Mouse (Mus musculus) midbrain, embryonic 16.5 days (tissue): ENCODE measurements at regions not wholly inside any gene's neighbourhood (a gene's known extent, or its start where the extent isn't known, plus 50 kb on each side); places are given as distances from the start of the nearest gene placed in this dataset.
"Not testable (repeated sequence)": the region's sequence is repeated elsewhere in the genome, so short reads cannot be mapped to it uniquely, and the experiment has no call there.

Experiments
- ATAC-seq: fragments of 200-750 bp; cut with Nextera tagmentation; 2 replicates; pipeline ENCODE4 v1.8.0; 2017; ENCODE audit warnings: moderate TSS enrichment
- H3K27ac ChIP-seq: fragments of 300-500 bp; sonication (generic); 2 replicates; pipeline ENCODE4 v1.5.1; 2014; ENCODE audit warnings: mild to moderate bottlenecking, low read length, mixed read lengths
- H3K27me3 ChIP-seq: fragments of 300-500 bp; sonication (generic); 2 replicates; pipeline ENCODE4 v1.6.1; 2014; ENCODE audit warnings: low read depth, low read length, mixed read lengths; ENCODE audit not compliant: control insufficient read depth, insufficient read depth
- H3K36me3 ChIP-seq: fragments of 300-500 bp; sonication (generic); 2 replicates; pipeline ENCODE4 v1.6.1; 2014; ENCODE audit warnings: mild to moderate bottlenecking, low read length, moderate library complexity, mixed read lengths; ENCODE audit not compliant: control insufficient read depth, insufficient read depth
- H3K4me1 ChIP-seq: fragments of 300-500 bp; sonication (generic); 2 replicates; pipeline ENCODE4 v1.6.1; 2014; ENCODE audit warnings: mild to moderate bottlenecking, low read length, mixed read lengths; ENCODE audit not compliant: control insufficient read depth, insufficient read depth
- H3K4me2 ChIP-seq: fragments of 300-500 bp; sonication (generic); 2 replicates; pipeline ENCODE4 v1.6.1; 2014; ENCODE audit warnings: mild to moderate bottlenecking, low read length, mixed read lengths
- H3K4me3 ChIP-seq: fragments of 300-500 bp; sonication (generic); 2 replicates; pipeline ENCODE4 v1.5.1; 2014; ENCODE audit warnings: low read depth, mild to moderate bottlenecking, low read length, moderate library complexity, mixed read lengths
- H3K9ac ChIP-seq: fragments of 300-500 bp; sonication (generic); 2 replicates; pipeline ENCODE4 v1.6.1; 2014; ENCODE audit warnings: low read depth, low read length, mixed read lengths
- H3K9me3 ChIP-seq: fragments of 300-500 bp; sonication (generic); replicated peaks from 2 replicates; pipeline ENCODE4 v1.6.1; 2014; ENCODE audit warnings: mild to moderate bottlenecking, low read length, mixed read lengths; ENCODE audit not compliant: control insufficient read depth, poor library complexity, severe bottlenecking
- WGBS: fragments of 180-500 bp; shearing (Covaris S2); extraction: QIAGEN DNeasy Blood & Tissue Kit; methylation state at CpG from one replicate; pipeline ENCODE4 v1.1.7; 2014; 5-methylcytosine and 5-hydroxymethylcytosine counted together

DNA sequence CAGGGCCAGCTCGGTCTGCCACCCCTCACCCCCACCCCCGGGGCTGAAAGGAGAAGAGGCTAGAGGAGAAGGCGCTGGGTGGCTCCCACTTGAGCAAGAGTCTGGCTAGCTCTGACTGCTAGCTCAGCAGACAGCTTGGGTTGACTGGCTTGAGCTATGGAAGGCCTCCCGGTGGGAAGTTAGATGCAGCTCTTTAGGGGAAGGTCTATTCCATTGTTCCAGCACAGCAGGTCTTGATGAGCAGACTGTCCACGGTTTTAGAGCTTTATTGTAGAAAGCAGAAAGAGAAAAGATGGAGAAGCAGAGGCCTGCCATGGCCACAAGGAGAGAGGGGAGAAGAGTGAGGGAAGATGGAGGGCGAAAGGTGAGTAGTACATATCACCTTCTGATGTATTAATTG, 190.9 kb upstream of the Col8a1 start:
- no peak overlapping the region for H3K9ac ChIP-seq
- H3K9me3 ChIP-seq = no peaks in the 10 kb centered on the region
- no peak overlapping the region for H3K4me3 ChIP-seq
- no peaks in the 10 kb centered on the region for H3K4me1 ChIP-seq
- H3K27ac ChIP-seq = no peak overlapping the region
- ATAC-seq = no peak
- no peaks in the 10 kb centered on the region for H3K27me3 ChIP-seq
- H3K36me3 ChIP-seq = no peaks in the 10 kb centered on the region
- H3K4me2 ChIP-seq = no peak overlapping the region
- 20% methylated on average over 6 of the region's 6 CpGs for WGBS

DNA sequence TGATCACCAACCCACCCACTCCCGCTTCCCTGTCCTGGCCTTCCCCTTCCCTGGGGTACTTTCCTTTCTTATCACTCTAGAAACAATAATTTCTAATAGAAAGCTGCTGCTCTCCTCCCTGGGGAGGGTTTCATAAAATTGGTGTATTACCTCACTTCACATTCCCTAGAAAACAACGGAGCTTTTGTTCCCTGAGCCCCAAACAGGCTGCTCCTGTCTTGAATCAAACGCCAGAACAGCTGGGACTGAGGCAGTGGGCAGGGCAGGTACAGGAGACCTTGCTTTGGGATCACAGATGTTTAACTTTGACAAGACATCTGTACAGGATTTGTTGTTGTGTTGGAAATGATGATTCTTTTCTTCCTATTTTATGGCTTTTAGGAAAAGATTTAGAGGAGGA, 192.8 kb upstream of the Col8a1 start:
- H3K27ac ChIP-seq = no peak overlapping the region
- no peaks in the 10 kb centered on the region for H3K9me3 ChIP-seq
- no peak overlapping the region for H3K9ac ChIP-seq
- no peak overlapping the region for H3K4me2 ChIP-seq
- H3K4me3 ChIP-seq = no peak overlapping the region
- ATAC-seq = no peak
- no peaks in the 10 kb centered on the region for H3K4me1 ChIP-seq
- no peaks in the 10 kb centered on the region for H3K36me3 ChIP-seq
- 38% methylated on average over 3 of the region's 3 CpGs for WGBS
- no peaks in the 10 kb centered on the region for H3K27me3 ChIP-seq

DNA sequence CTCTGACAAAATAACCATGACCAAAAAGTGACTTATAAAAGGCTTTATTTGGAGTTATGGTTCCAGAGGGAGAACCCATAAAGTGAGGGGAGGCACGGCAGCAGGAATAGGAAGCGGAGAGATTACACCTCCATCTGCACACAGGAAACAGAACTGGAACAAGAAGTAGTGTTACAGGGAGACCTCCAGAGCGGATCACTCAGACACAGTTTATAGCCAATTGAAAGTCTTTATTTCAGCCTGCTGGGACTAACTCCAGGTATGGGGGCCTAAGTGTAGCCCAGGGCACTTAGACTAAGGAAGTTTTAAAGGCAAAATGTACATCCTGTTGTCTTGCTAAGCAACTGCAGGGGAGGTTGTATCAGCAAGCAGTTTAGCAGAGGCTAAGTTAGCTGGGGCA, 195.1 kb upstream of the Col8a1 start:
- Histone ChIP-seq H3K4me1 (no peaks in the 10 kb centered on the region), H3K36me3 (no peaks in the 10 kb centered on the region), H3K4me3 (no peak overlapping the region), H3K4me2 (no peak overlapping the region), H3K9ac (no peak overlapping the region), H3K27ac (no peak overlapping the region), H3K27me3 (no peaks in the 10 kb centered on the region), H3K9me3 (no peaks in the 10 kb centered on the region)
- no peak for ATAC-seq
- WGBS = 85% methylated on average over 3 of the region's 3 CpGs

DNA sequence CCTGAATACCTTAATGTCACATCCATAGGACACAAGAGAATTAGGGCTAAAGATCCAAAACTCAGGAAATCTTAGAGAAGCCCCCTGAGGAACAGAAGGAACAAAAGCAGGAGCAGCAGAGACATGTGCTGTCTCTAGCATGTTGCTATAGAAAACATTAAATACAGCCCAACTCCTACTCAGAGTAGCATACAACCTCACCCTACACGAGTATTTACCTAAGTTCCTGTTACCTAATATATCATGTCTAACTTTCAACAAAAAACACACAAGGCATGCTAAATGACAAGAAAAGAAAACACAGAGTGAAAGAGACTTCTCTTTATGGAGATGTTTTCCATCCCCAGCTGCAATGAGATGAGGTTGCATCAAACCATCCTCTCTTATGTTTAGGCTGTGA, 216.4 kb upstream of the Col8a1 start:
- no peak for ATAC-seq
- H3K4me3 ChIP-seq = no peak overlapping the region
- H3K4me2 ChIP-seq = no peak overlapping the region
- H3K36me3 ChIP-seq = no peaks in the 10 kb centered on the region
- H3K27me3 ChIP-seq = no peaks in the 10 kb centered on the region
- H3K27ac ChIP-seq = no peak overlapping the region
- H3K9me3 ChIP-seq = no peaks in the 10 kb centered on the region
- 92% methylated on average over 1 of the region's 1 CpGs for WGBS
- no peak overlapping the region for H3K9ac ChIP-seq
- no peaks in the 10 kb centered on the region for H3K4me1 ChIP-seq

DNA sequence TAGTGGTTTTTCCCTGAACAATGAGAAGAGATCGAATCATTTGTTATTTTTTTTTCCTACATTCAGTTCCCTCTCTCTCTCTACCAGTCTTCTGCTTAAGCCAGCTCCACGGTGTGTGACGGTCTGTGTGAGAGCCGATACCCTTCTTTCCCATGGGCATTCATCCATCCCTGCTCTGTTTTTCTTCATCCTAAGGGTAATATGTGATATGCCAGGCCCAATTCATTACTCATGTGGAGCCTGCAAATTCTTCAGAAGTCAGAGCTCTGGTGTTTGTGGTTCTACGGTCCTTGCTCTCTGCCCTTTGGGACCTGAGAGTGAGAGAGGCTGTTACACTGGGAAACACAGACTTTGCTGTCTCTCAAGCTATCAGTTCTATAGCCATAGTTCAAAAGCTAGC, 229.6 kb upstream of the Col8a1 start:
- Histone ChIP-seq H3K4me1 (no peaks in the 10 kb centered on the region), H3K27ac (no peak overlapping the region), H3K9me3 (no peaks in the 10 kb centered on the region), H3K27me3 (no peaks in the 10 kb centered on the region), H3K9ac (no peak overlapping the region), H3K4me3 (no peak overlapping the region), H3K4me2 (no peak overlapping the region), H3K36me3 (no peaks in the 10 kb centered on the region)
- WGBS = 78% methylated on average over 5 of the region's 5 CpGs
- no peak for ATAC-seq

DNA sequence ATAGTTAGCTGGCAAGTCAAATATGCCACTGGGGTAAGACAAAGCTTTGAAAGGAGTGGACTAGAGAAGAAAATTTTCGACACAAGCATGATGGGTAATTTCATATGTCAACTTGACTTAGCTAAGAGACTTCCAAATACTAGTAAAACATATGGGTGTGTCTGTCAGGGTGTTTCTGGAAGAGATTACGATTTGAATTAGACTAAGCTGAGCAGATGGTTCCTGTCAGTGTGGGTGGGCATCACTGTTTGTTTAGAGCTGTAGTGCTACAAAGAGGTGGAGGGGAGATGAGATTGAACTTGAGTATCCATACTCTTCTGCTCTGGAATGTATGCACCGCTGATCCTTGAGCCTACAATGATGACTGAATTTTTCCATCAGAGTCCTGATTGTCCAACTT, 251.2 kb upstream of the Col8a1 start:
- Histone ChIP-seq H3K9me3 (no peaks in the 10 kb centered on the region), H3K36me3 (no peaks in the 10 kb centered on the region), H3K4me1 (no peaks in the 10 kb centered on the region), H3K4me2 (no peak overlapping the region), H3K27ac (no peak overlapping the region), H3K4me3 (no peak overlapping the region), H3K27me3 (no peaks in the 10 kb centered on the region), H3K9ac (no peak overlapping the region)
- no peak for ATAC-seq
- WGBS = 87% methylated on average over 3 of the region's 3 CpGs

DNA sequence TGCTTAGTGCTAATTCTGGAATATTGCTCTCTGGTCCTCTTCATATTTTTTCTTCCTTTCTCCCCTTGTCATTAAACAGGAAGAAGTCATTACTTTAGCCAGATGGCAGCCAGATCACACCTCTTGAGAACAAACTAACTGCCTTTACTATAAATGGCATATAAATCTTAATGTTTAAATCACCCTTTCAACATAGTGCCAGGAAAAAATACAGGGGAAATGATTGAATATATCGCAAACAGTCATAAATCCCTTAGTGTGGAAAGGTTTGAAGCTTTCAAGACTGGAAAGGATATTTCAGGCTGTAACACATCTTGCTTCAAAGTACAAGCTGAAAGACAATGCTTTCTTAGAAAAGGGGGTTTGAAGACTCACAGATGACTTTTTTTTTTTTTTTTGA, 259.0 kb upstream of the Col8a1 start:
- Histone ChIP-seq H3K27ac (no peak overlapping the region), H3K4me1 (no peaks in the 10 kb centered on the region), H3K36me3 (no peaks in the 10 kb centered on the region), H3K4me3 (no peak overlapping the region), H3K9me3 (no peaks in the 10 kb centered on the region), H3K4me2 (no peak overlapping the region), H3K27me3 (no peaks in the 10 kb centered on the region), H3K9ac (no peak overlapping the region)
- whole genome bisulfite sequencing = 91% methylated on average over 1 of the region's 1 CpGs
- no peak for ATAC-seq

DNA sequence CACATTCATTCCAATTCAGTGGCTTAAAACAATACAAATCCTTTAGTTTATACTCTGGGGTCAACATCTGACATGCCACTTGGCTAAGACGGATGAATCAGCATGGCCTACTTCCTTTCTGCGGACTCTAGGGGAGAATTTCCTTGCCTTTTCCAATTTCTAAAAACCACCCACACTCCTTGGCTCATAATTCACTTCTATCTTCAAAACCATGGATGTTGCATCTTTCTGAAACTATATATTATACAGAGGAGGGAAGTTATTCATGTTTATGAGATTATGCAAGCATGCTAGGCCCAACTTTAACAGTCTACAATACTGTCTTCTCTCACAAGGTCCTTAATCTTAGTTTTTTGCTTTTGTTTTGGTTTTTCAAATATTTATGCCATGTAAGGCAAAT, 273.0 kb upstream of the Col8a1 start:
- Histone ChIP-seq H3K27me3 (no peaks in the 10 kb centered on the region), H3K4me2 (no peak overlapping the region), H3K9ac (no peak overlapping the region), H3K36me3 (no peaks in the 10 kb centered on the region), H3K4me1 (no peaks in the 10 kb centered on the region), H3K27ac (no peak overlapping the region), H3K4me3 (no peak overlapping the region), H3K9me3 (no peaks in the 10 kb centered on the region)
- WGBS = 90% methylated on average over 2 of the region's 2 CpGs
- no peak for ATAC-seq

DNA sequence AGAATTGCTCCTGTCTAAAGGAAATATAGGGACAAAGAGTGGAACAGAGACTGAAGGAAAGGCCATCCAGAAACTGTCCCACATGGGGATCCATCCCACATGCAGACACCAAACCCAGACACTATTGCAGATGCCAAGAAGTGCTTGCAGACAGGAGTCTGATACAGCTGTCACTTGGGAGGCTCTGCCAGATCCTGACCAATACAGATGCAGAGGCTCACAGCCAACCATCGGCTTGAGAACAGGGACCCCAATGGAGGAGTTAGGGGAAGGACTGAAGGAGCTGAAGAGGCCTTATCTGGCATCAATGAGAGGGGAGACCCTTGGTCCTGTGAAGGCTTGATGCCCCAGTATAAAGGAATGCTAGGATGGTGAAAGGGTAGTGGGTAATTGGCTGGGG, 274.0 kb upstream of the Col8a1 start:
- H3K4me2 ChIP-seq, H3K36me3 ChIP-seq, H3K9ac ChIP-seq, H3K4me3 ChIP-seq, H3K4me1 ChIP-seq, H3K9me3 ChIP-seq, ATAC-seq, H3K27ac ChIP-seq, H3K27me3 ChIP-seq: not testable (repeated sequence)
- 86% methylated on average over 1 of the region's 1 CpGs for WGBS

DNA sequence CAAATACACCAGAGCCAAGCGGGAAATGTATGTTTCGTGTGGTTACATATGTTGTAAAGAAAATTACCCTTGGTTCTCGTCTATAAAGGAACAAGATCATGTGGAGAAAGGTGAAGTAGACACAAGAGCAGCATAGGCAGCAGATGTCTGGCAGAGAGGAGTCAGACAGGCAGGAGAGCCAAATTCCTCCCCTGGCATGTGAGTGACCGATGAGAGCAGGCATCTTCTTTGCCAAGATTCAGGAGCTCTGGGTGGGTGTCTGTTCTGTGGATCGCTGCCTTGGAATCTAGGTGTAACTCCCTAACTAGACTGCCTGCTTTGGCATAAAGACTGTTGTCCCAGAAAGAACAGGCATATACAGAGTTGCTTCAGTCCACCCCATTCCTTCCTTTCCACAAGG, 275.1 kb upstream of the Col8a1 start:
- no peak overlapping the region for H3K4me3 ChIP-seq
- H3K36me3 ChIP-seq = no peaks in the 10 kb centered on the region
- ATAC-seq = no peak
- H3K4me1 ChIP-seq = no peaks in the 10 kb centered on the region
- H3K9me3 ChIP-seq = no peaks in the 10 kb centered on the region
- WGBS = 83% methylated on average over 5 of the region's 5 CpGs
- H3K27ac ChIP-seq = no peak overlapping the region
- H3K27me3 ChIP-seq = no peaks in the 10 kb centered on the region
- H3K9ac ChIP-seq = no peak overlapping the region
- H3K4me2 ChIP-seq = no peak overlapping the region
